Mouse (Mus musculus) intestine, postnatal 0 days (tissue): ENCODE data around the gene Cox19. TPM values are rescaled to one million over a fixed set of nuclear protein-coding genes. Genes with fewer than 3 reads are reported as not detected.
A peak's percentile ranks its signal among the peaks of the same experiment; 100 is the strongest.

Experiments
- ATAC-seq: fragments of 200-750 bp; cut with Nextera tagmentation; 2 replicates; pipeline ENCODE4 v1.8.0; 2017; ENCODE audit warnings: mild to moderate bottlenecking, moderate TSS enrichment, moderate library complexity
- H3K27ac ChIP-seq: fragments of 300-500 bp; sonication (generic); 2 replicates; pipeline ENCODE4 v1.5.1; 2014; ENCODE audit warnings: mild to moderate bottlenecking, low read depth, low read length, moderate library complexity
- H3K27me3 ChIP-seq: fragments of 300-500 bp; sonication (generic); replicated peaks from 2 replicates; pipeline ENCODE4 v1.6.1; 2014; ENCODE audit warnings: low read length, mixed read lengths; ENCODE audit not compliant: control insufficient read depth, insufficient read depth
- H3K36me3 ChIP-seq: fragments of 300-500 bp; sonication (generic); 2 replicates; pipeline ENCODE4 v1.6.1; 2014; ENCODE audit warnings: mild to moderate bottlenecking, moderate library complexity; ENCODE audit not compliant: control insufficient read depth, insufficient read depth
- H3K4me1 ChIP-seq: fragments of 300-500 bp; sonication (generic); replicated peaks from 2 replicates; pipeline ENCODE4 v1.6.1; 2014; ENCODE audit warnings: antibody characterized with exemption, low read length, mixed read lengths; ENCODE audit not compliant: control insufficient read depth, insufficient read depth
- H3K4me2 ChIP-seq: fragments of 300-500 bp; sonication (generic); replicated peaks from 2 replicates; pipeline ENCODE4 v1.6.1; 2014; ENCODE audit warnings: low read depth, mild to moderate bottlenecking, moderate library complexity
- H3K4me3 ChIP-seq: fragments of 300-500 bp; sonication (generic); 2 replicates; pipeline ENCODE4 v1.5.1; 2014; ENCODE audit warnings: low read depth, low read length
- H3K9ac ChIP-seq: fragments of 300-500 bp; sonication (generic); 2 replicates; pipeline ENCODE4 v1.6.1; 2014; ENCODE audit warnings: mild to moderate bottlenecking, low read depth, low read length
- H3K9me3 ChIP-seq: fragments of 300-500 bp; sonication (generic); 2 replicates; pipeline ENCODE4 v1.6.1; 2016; ENCODE audit warnings: mixed run types; ENCODE audit not compliant: control insufficient read depth
- CTCF ChIP-seq: sonication (generic); IDR thresholded peaks from 2 replicates; pipeline ENCODE4 v1.5.1; 2016; ENCODE audit warnings: low read depth, mild to moderate bottlenecking, control low read depth, antibody characterized with exemption, moderate library complexity
- WGBS: fragments of 180-500 bp; shearing (Covaris S2); extraction: QIAGEN DNeasy Blood & Tissue Kit; methylation state at CpG from one replicate; pipeline ENCODE4 v1.1.7; 2014; 5-methylcytosine and 5-hydroxymethylcytosine counted together
- polyA plus RNA-seq: library from polyadenylated mRNA; unstranded; fragments of >200 nt; fragmentation: Nextera tagmentation; extraction: Ambion mirVana; gene quantifications from 2 replicates; pipeline ENCODE4 v1.2.1, GENCODE M21; 2015

The Cox19 gene
- polyA plus RNA-seq, 1 experiment from 2014 or later = 181 TPM

GRCm38 (mm10) chr5:139324045-139324491, 27.1 kb downstream of the Cox19 start:
- Histone ChIP-seq H3K4me3 (peak overlapping the region; percentile 69), H3K4me2 (peak overlapping the region; percentile 95)

DNA sequence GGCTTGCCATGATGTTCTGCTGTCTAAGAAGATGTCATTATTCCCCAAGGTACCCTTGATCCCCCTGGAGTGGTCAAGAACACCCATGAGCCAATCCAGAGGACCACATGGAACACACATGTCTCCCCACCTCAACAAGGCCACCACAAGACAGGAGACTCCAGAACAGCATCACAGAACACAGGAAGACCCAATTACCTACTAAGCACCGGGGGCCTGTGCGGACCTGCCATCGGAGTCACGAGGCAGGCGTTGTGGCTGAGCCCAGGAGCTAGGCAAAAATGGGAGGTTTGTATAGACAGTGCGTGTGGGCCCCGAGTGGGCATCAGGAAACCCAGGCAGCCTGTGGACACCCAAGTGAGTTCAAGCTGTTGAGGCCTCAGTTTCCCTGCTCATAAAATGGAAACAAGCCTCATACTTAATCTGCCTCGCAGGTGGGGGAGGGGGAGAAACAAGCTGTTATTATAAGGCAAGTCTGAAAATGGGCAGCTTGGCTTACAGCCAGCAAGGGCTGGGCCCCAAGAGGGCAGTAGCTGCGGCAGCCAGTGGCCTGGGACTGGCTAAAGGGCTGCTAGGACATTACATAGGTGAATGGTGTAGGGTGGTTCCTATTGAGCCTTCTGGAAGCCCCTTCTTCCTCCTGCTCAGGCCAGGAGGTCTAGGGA, 27.8 kb downstream of the Cox19 start:
- Histone ChIP-seq H3K27ac (peak overlapping the region; percentile 88), H3K4me3 (0 out of 2 replicates have a peak overlapping the region, but pooled peaks have one; percentile 69), H3K4me2 (peak overlapping the region; percentile 95)

More at GRCm38 (mm10) chr5:139324045-139324491, 27.1 kb downstream of the Cox19 start:
- H3K9me3 ChIP-seq = no peaks in the 10 kb centered on the region
- WGBS = 35% methylated on average over 5 of the region's 5 CpGs
- no peaks in the 10 kb centered on the region for H3K36me3 ChIP-seq
- no peaks in the 10 kb centered on the region for H3K27me3 ChIP-seq
- TF ChIP-seq CTCF = peak; percentile 54
- H3K27ac ChIP-seq = peak overlapping the region; percentile 88
- peak; percentile 42 for ATAC-seq
- peak overlapping the region; percentile 85 for H3K9ac ChIP-seq
- 0 out of 2 replicates have a peak, but pooled peaks cover 7% of the 10 kb centered on the region for H3K4me1 ChIP-seq

GRCm38 (mm10) chr5:139321331-139321730, 29.9 kb downstream of the Cox19 start:
- no peaks in the 10 kb centered on the region for H3K36me3 ChIP-seq
- H3K4me3 ChIP-seq = no peak overlapping the region
- 82% methylated on average over 6 of the region's 6 CpGs for WGBS
- no peak overlapping the region for H3K4me2 ChIP-seq
- no peaks in the 10 kb centered on the region for H3K9me3 ChIP-seq
- TF ChIP-seq CTCF = no peak
- ATAC-seq = no peak
- H3K4me1 ChIP-seq = peaks cover 8% of the 10 kb centered on the region; the same call in 1 of the 2 replicates
- H3K27me3 ChIP-seq = no peaks in the 10 kb centered on the region
- H3K9ac ChIP-seq = no peak overlapping the region
- no peak overlapping the region for H3K27ac ChIP-seq

More for the DNA sequence above, 27.8 kb downstream of the Cox19 start:
- H3K36me3 ChIP-seq = no peaks in the 10 kb centered on the region
- no peak for ATAC-seq
- no peaks in the 10 kb centered on the region for H3K27me3 ChIP-seq
- 71% methylated on average over 9 of the region's 9 CpGs for WGBS
- H3K9ac ChIP-seq = peak overlapping the region; percentile 85; the same call in 1 of the 2 replicates
- H3K4me1 ChIP-seq = 0 out of 2 replicates have a peak, but pooled peaks cover 7% of the 10 kb centered on the region
- no peaks in the 10 kb centered on the region for H3K9me3 ChIP-seq
- TF ChIP-seq CTCF = no peak

DNA sequence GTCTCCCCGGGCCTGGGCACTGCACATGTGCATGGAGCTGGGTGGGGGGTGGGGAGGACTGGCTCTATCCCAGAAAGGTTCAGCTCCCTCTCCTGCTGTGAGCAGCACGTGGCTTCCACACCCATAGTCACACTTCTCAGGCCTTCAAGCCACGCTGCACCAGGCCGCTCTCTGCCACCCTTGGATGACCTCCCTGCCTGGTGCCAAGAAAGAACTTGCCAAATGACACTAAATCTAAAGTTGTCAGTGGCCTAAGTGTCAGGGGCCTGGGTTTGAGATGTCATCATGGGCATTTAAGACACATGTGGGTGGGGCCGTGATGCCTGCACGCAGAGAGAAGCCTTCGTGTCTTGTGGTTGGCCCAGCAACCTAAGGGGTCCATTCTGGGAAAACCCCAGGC, 30.8 kb downstream of the Cox19 start:
- Histone ChIP-seq H3K9ac (no peak overlapping the region), H3K27ac (no peak overlapping the region), H3K9me3 (no peaks in the 10 kb centered on the region), H3K27me3 (no peaks in the 10 kb centered on the region), H3K4me3 (no peak overlapping the region), H3K4me1 (peaks cover 10% of the 10 kb centered on the region; the same call in 1 of the 2 replicates), H3K36me3 (no peaks in the 10 kb centered on the region), H3K4me2 (no peak overlapping the region)
- no peak for ATAC-seq
- TF ChIP-seq CTCF = no peak
- 80% methylated on average over 7 of the region's 7 CpGs for WGBS

DNA sequence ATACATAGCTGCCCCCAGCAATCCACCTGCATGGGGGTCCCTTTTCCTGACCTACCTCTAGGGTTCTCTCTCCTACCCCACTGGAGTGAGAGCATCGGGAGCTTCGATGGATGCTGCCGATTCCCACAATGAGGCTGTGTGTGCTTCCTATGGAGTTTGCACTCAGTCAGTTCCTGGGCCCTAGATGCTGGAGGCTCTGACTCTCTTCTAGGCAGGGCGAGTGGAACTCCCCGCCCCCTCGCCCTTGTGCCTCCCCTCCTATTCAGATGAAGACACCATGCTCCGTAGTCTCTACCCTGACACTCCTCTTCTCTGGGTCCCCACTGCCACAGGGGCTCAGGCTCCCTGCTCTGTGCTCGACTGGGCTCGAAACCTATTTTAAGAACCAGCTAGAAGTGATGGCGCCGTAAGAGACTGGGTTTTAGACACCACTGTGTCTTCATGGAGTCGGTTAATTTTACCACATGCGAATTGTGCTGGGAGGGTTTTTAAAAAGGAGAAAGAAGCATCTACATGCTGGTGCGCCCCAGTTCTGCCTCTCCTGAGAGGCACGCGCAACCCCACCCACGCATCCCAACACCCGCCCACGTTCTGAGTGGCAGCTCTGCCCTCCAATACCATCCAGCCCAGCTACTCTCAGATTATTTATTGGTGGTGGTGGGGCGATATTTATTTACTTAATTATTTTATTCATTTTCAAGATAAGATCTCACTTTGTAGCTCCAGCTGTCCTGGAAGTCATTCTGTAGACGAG, 33.3 kb downstream of the Cox19 start:
- Histone ChIP-seq H3K27me3 (no peaks in the 10 kb centered on the region), H3K4me2 (peak overlapping the region; percentile 27; the same call in 1 of the 2 replicates), H3K9me3 (no peaks in the 10 kb centered on the region), H3K36me3 (no peaks in the 10 kb centered on the region), H3K9ac (no peak overlapping the region; the same call in 1 of the 2 replicates), H3K4me3 (no peak overlapping the region), H3K4me1 (peaks cover 12% of the 10 kb centered on the region; the same call in 1 of the 2 replicates), H3K27ac (peak overlapping the region; percentile 87)
- ATAC-seq = peak; percentile 54
- no peak for TF ChIP-seq CTCF
- 52% methylated on average over 21 of the region's 21 CpGs for WGBS
